Mouse (Mus musculus) kidney, postnatal 4 days (tissue): ENCODE results near the gene Dnajb2.

Experiments used
- DNase-seq, 2 experiments: peaks; one replicate each; pipeline ENCODE4 v3.0.0; 2021; ENCODE audit warnings: mixed read lengths in 2 of 2

The Dnajb2 gene

GRCm38 (mm10) chr1:75251112-75251970 is 15.1 kb downstream of the Dnajb2 start:
- DNase-seq = peak; percentile 84 to 89

DNA sequence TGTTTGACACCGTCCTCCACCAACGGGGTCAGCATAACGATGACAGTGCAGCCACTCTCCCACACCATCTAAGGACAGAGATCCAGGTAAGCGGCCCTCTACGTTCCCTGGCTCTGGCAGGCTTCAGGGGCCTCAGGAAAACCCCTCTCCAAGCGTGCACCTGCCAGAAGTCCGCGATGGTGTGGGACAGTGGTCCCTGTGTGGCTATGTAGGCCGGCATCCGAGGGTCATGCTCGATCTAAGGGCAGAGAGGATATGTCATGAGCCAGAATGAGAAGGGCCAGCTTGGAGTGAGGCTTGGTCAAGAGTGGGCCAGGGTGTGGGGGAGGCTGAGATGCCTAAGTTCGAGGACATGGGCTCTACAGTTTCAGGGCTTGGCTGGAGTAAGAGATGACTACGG is 16.1 kb downstream of the Dnajb2 start:
- DNase-seq = no peak

GRCm38 (mm10) chr1:75253029-75253428 is 16.8 kb downstream of the Dnajb2 start:
- no peak for DNase-seq

GRCm38 (mm10) chr1:75253849-75254624 is 17.8 kb downstream of the Dnajb2 start:
- peak; percentile 89 to 92 for DNase-seq

GRCm38 (mm10) chr1:75254625-75255013 is 18.4 kb downstream of the Dnajb2 start:
- DNase-seq = no peak

DNA sequence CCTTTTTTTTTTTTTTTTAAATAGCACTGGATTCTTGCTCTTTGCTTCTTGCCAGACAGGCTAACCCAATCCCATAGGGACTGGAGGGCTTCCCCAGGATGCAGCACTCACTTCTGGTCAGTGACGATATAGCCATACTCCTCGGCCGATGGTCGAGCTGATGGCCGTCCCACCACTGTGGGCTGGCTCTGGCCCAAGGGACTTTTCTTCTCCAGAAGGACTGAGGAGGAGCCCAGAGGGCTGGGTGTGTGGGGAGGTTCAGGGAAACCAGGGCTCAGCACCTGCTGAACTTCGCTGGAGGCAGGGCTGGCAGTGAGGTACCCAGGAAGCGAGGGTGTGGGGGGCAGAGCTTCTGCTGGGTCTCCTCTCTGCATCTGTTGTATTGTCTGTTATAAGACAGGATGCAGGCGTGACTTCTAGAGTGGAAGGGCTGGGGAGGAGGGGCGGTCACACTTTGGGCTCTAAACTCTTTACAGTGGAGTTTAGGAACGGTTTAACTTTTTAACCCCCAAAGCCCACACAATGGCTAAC is 19.4 kb downstream of the Dnajb2 start:
- DNase-seq = no peak

DNA sequence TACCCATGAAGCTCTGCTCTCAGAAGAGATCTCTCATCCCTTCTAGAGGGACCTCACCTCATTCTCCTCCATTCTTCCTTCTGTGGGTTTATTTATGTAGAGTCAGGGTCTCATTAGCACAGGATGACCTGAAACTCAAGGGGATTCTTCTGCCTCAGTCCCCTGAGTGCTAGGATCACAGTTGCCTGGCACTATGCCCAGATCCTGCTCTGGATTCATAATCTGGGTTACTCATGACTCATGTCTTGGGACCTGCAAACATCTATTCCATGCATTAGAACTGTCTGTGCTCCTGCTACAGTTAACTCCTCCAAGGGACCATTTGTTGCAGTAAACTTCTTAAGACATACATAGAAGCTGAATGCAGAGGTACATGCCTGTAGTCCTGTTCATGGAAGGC is 25.1 kb downstream of the Dnajb2 start:
- no peak for DNase-seq

- peak; percentile 89 to 90 for DNase-seq
Measured at GRCm38 (mm10) chr1:75262969-75263951, 27.1 kb downstream of the Dnajb2 start.

- no peak for DNase-seq
Measured at GRCm38 (mm10) chr1:75264091-75264880, 28.1 kb downstream of the Dnajb2 start, which contains the start of gene Ptprn. Ptprn (minus strand) TSS chr1:75264502.

GRCm38 (mm10) chr1:75277195-75278188 is 41.3 kb downstream of the Dnajb2 start:
- peak; percentile 88 to 90 for DNase-seq

DNA sequence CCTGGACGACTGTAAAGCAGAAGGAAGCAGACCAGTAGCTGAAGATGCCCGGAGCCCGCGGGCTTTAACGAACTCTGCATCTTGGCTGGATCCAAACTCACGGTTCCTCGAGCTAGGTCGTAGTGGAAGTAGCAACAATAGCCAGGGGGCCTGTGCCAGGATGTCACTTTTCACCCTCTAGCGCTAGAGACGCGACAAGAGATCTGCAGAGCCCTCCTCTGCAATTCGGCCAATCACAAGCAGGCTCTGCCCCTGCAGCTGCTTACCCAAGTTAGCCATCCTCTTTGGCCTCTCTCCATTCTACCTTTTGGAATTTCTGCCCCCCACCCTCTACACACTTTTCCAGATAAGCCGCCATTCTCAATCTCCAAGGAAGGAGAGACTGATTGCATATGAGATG is 42.0 kb downstream of the Dnajb2 start, which contains the start of gene Resp18:
Gene Resp18 (minus strand): TSS at position 188 of the 400 bp plus-strand sequence.
- no peak for DNase-seq

GRCm38 (mm10) chr1:75283017-75283416 is 46.8 kb downstream of the Dnajb2 start:
- no peak for DNase-seq

GRCm38 (mm10) chr1:75284911-75285310 is 48.7 kb downstream of the Dnajb2 start:
- DNase-seq = no peak

DNA sequence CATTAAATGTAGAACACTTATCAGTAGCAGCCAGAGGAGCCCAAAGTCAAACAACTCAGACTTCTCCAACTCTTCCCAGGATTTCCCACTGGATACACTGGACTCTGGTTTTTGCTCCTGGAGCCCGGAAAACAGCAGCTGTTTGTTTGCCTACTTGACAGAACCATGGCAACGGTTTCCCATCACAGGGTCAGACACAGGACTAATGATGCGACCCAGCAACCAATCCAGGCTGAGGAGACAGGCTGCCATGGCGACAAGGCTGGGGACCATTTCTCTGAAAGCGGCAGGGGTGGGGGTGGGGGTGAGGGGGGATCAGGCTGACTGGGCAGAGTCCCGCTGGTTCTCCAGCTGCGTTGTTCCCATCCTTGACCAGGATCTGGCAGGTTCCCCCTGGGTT is 53.2 kb downstream of the Dnajb2 start:
- DNase-seq = peak; percentile 44 to 56

DNA sequence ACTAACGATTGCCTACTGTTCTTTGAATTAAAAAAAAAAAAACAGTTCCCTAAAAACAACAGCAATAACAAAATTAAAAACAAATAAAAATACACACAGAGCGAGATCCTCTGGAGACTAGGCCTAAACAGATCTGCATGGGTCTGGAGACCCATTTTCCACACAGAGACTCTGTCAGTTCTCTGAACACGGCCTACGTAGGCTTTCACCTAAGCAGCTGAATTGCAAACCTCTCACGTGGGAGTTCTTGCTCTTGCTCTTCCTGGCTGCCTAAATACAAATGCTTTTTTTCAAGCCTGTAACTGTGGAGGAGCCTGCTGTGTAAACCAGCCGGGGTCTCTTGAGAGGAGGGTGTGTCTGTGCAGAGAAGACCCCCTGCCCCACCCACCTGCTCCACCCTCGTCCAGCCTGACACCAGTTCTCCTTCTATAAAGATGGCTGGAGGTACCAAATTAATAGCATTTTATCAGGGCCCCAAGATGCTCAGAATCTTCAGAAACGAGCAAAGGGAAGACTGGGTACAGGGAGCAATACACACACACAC is 53.8 kb downstream of the Dnajb2 start:
- no peak for DNase-seq

DNA sequence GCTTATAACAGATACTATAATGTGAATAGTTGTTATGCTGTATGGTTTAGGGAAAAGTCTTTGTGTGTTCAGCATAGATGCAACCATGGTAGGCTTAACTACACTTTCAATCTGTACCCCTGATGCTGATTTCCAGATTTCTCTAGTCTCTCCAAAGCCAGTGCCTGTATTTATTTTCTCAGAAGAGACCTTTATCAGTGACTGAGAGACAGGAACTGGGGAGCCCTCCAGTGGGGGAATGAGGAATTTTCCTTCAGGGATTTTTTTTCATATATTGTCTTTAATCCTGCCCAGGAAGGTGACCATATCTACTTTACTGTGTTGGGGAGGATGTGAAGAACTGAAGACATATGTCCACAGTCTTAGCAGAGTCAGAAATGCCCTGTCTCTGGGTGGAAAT is 54.4 kb downstream of the Dnajb2 start:
- DNase-seq = peak; percentile 33 to 34

DNA sequence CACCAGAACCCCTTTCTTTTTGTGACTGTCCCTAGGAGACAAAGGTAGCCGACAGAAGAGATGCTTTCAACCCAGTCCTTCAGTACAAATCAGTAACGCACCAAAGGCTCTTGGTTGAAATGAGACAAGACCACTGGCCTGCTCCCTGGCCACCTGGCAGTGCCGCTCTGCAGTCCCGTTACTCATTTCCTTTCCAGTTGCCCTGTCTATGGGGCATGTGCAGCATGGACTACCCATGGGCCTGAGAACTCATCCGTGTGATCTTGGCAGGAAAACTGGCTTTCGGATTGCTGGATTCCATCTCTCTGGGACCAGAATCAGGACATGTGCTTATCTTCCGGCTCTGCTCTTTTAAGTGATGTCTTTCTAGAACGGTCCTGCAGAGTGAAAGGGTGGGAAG is 55.1 kb downstream of the Dnajb2 start:
- no peak for DNase-seq

- peak; percentile 41 to 52 for DNase-seq
Measured at GRCm38 (mm10) chr1:75292476-75293330, 56.5 kb downstream of the Dnajb2 start.

DNA sequence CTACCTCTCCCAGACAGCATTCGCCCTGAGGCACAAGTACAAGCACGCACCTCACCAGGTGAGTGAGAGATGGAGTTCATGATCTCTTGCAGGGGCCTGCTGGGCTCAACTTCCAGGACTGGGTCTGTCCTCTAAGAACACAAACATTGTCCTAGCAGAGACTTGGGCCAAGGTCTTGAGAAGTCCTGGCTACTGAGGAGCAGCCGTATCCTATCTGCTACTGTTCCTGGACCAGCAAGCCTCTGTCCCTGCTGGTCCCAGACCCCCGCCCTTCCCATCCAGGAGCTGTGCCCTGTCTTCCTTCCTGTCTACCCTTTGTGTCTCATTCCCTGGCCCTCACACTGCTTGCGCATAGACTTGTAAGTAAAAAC is 57.1 kb downstream of the Dnajb2 start:
- DNase-seq = no peak
